Mouse (Mus musculus) frontal cortex, adult 2 months (tissue): Measurements from ENCODE around the gene Prkag1. TPM values are rescaled to one million over a fixed set of nuclear protein-coding genes. Genes with fewer than 3 reads are reported as not detected.
A peak's percentile ranks its signal among the peaks of the same experiment; 100 is the strongest.

ENCODE experiments used
- DNase-seq, 2 experiments: peaks; one replicate each; pipeline ENCODE4 v3.0.0; 2022; ENCODE audit warnings: low spot score in 1 of 2; ENCODE audit errors: extremely low spot score in 1 of 2
- polyA plus RNA-seq: library from polyadenylated mRNA; depleted of rRNA; stranded (reverse); fragments of >200 nt; gene quantifications from 2 replicates; pipeline ENCODE4 v1.2.3, GENCODE M21; 2012; rRNA removed

Prkag1 gene
- 67.8 and 74.0 TPM in 2 replicates for polyA plus RNA-seq

GRCm38 (mm10) chr15:98830736-98831683 lies at the start of gene Prkag1:
TSS of gene Prkag1 (minus strand) at chr15:98831521.
- DNase-seq = peak; percentile 88 to 96

DNA sequence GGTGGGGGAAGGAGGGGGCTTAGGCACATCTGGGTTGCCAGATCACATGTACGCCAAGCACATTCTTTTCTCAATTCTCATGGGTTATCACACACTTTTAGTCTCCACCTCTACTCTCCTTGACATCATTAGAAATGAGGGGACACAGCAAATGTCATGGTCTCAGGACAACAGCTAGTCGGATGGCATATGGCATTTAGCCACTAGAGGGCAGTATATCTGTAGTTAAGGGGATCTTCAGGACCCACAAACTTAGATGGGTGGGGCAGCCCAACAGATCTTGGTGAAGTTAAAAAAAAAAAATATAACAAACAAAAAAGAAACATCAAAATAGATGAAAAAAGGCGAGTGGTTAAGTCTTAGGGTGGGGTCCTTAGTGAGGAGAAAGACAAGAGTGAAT lies 46.0 kb upstream of the Prkag1 start:
- DNase-seq = peak in 1 of 2 experiments; percentile 89

DNA sequence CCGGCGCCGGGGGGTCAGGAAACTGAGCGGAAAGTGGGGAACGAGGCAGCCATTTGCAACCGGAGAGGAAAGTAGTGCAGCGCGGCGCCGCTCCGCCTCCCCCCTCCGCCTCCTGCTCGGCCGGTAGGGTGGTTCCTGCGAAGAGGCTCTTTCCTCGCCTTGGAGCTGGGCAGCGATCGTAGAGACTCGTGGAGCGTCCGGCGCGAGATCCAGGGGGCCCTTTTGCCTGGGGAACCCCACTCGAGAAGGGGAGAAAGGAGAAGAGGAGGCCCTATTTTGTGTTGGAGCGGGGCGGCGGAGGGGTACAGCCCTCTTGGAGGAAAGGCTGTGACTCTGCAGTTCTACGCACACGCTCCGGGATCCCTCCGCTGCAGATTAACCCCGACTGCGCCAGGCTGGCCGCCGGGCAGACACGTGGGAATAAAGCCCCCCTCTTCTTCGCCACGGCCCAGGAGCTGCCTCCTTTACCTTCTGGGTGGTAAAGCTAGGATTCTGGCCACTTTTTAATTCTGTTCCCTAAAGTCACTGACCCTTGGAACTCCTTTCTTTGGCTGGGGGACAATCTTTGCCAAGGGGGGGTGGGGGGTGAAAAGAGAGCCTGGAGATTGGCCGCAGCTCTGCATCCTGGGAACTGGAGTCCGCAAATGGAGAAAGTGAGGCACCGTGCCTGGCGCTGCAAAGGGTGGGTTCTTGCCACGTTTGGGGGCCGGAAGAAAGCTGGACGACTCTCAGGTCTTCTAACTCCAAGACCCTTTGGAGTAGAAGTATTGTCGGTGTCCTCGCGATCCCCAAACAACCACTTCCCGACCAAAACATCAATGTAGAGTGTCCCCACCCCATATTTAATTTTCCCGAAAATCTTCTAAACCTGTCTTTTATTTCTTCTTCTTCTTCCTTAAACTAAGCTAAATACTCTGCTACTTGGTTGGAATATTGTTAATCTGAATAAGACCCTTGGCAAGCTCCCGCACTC lies 40.9 kb upstream of the Prkag1 start:
- DNase-seq = peak; percentile 86 to 94

DNA sequence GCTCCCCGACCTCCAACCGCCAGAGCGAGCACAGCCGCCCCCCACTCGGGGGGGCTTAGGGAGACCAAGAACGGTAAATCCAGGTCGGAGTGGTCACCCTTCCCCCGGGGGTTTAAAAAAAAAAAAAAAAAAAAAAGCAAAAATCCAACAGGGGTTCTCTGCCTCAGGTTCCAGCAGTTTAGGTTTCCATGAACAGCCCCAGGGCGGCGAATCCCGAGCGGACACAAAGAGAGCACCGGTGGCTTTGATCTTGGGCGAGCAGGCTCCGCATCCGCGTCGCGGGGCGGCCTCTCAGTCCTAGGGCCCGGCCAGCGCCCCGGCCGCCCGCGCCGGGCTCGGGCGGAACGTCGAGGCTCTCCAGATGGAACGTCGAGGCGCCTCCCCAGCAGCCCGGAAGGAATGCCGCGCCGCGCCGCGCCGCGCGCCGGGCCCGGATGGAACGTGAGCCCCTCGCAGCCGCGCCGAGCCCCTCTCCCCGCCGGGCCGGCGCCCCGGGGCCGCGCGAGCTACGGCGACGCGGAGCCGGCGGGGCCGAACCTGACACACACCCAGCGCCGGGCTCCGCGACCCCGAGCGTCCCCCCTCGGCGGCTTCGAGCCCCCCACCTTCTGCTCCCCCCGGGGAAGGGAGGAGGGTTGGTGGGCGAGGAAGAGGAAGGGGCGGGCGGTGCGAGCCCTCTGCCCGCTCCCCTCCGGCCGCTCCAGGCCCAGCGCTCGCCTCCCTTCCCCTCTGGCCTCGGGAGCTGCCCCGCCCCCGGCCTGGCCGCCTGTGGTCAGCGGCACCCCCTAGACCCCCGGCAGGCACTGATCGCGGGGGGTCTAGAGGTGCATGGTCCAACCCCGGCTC lies 40.0 kb upstream of the Prkag1 start, which contains the start of gene Kmt2d:
Kmt2d (minus strand) TSS at position 135 of the 846 bp plus-strand sequence.
- no peak for DNase-seq

- DNase-seq = no peak
Observed at GRCm38 (mm10) chr15:98870179-98871069, 39.1 kb upstream of the Prkag1 start.

- DNase-seq = no peak
Observed at GRCm38 (mm10) chr15:98869342-98870178, 38.2 kb upstream of the Prkag1 start.

- DNase-seq = no peak
Observed at GRCm38 (mm10) chr15:98868346-98869063, 37.2 kb upstream of the Prkag1 start.

- DNase-seq = peak; percentile 55 to 76
Observed at GRCm38 (mm10) chr15:98867321-98867720, 36.0 kb upstream of the Prkag1 start.

- no peak for DNase-seq
Observed at GRCm38 (mm10) chr15:98866501-98866900, 35.2 kb upstream of the Prkag1 start.

- no peak for DNase-seq
Observed at GRCm38 (mm10) chr15:98865771-98866170, 34.5 kb upstream of the Prkag1 start.

DNA sequence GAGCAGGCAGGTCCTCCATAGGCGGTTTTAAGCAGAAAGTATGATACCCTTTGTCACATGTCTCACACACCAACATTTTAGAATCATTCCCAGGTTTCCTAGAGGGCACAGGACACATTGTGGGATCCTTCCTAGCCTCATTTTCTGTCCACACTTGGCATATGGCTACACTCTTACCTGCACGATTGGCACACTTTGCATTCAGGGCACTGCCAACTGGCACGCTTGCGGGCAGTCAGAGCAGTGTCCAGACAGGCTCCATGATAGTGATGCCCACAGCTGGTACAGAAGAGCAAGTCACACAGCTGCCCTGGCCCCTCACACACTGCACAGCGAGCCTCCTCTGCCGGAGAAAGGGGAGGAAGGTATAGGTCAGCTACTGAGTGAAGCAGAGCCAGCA lies 33.6 kb upstream of the Prkag1 start:
- DNase-seq = no peak

DNA sequence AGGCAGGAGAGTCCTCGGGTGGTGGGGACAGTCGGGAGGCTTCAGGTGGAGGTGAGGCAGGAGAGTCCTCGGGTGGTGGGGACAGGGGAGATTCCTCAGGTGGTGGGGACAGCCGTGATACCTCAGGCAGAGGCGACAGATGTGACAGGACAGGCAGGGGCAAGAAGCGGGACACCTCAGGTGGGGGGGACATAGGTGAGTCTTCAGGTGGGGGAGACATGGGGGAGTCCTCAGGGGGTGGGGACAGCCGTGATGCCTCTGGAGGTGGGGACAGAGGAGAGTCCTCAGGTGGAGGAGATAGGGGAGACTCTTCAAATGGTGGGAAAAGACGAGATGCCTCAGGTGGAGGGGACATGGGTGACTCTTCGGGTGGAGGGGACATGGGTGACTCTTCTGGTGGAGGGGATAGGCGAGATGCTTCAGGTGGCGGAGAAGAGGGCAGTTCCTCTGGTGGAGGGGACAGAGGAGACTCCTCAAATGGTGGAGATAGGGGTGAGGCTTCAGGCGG lies 32.2 kb upstream of the Prkag1 start:
- no peak for DNase-seq

- DNase-seq = no peak
Observed at GRCm38 (mm10) chr15:98861701-98862410, 30.5 kb upstream of the Prkag1 start.

- no peak for DNase-seq
Observed at GRCm38 (mm10) chr15:98860921-98861320, 29.6 kb upstream of the Prkag1 start.

- no peak for DNase-seq
Observed at GRCm38 (mm10) chr15:98859319-98860043, 28.2 kb upstream of the Prkag1 start.

- DNase-seq = no peak
Observed at GRCm38 (mm10) chr15:98854214-98854613, 22.9 kb upstream of the Prkag1 start.
